Mouse (Mus musculus): ENCODE results near the gene Tcf15. TPM values are rescaled to one million over a fixed set of nuclear protein-coding genes. Genes with fewer than 3 reads are reported as not detected.

Tcf15 gene
- total and polyA plus RNA-seq, 2 experiments from 2014 or later = 0.69 to 1.6 TPM

- TF ChIP-seq CTCF (IDR thresholded peaks at IDR 0.05; ENCODE audit: low read depth) = no peak
- no peaks in the 10 kb centered on the region for H3K36me3 ChIP-seq (ENCODE audit: insufficient read depth)
- H3K9me3 ChIP-seq (ENCODE audit: low read length) = no peaks in the 10 kb centered on the region
- no peak overlapping the region for H3K4me2 ChIP-seq (ENCODE audit: low read depth)
- H3K27ac ChIP-seq (ENCODE audit: low read depth, low read length) = no peak overlapping the region
- no peaks in the 10 kb centered on the region for H3K4me1 ChIP-seq (ENCODE audit: insufficient read depth)
- WGBS = 72% methylated on average over 13 of the region's 13 CpGs
- DNase-seq (no peak), ATAC-seq (no peak)
- no peak overlapping the region for H3K9ac ChIP-seq
- no peak overlapping the region for H3K4me3 ChIP-seq (ENCODE audit: low read depth, low read length)
- H3K27me3 ChIP-seq (ENCODE audit: insufficient read depth, low read length) = no peaks in the 10 kb centered on the region
Measured at GRCm38 (mm10) chr2:152192591-152193345, 49.4 kb downstream of the Tcf15 start.

- Histone ChIP-seq H3K9ac (no peak overlapping the region), H3K9me3 (ENCODE audit: low read length) (no peaks in the 10 kb centered on the region), H3K36me3 (ENCODE audit: insufficient read depth) (no peaks in the 10 kb centered on the region), H3K27me3 (ENCODE audit: insufficient read depth, low read length) (no peaks in the 10 kb centered on the region), H3K4me3 (ENCODE audit: low read depth, low read length) (no peak overlapping the region), H3K4me1 (ENCODE audit: insufficient read depth) (no peaks in the 10 kb centered on the region), H3K4me2 (ENCODE audit: low read depth) (no peak overlapping the region), H3K27ac (ENCODE audit: low read depth, low read length) (no peak overlapping the region)
- no peak for TF ChIP-seq CTCF (IDR thresholded peaks at IDR 0.05; ENCODE audit: low read depth)
- WGBS = 81% methylated on average over 7 of the region's 7 CpGs
- ATAC-seq (no peak), DNase-seq (no peak)
Measured at GRCm38 (mm10) chr2:152193346-152193710, 50.0 kb downstream of the Tcf15 start.

GRCm38 (mm10) chr2:152194586-152194985 lies 51.2 kb downstream of the Tcf15 start:
- no peak overlapping the region for H3K9ac ChIP-seq
- H3K4me3 ChIP-seq (ENCODE audit: low read depth, low read length) = no peak overlapping the region
- H3K9me3 ChIP-seq (ENCODE audit: low read length) = no peaks in the 10 kb centered on the region
- ATAC-seq (no peak), DNase-seq (no peak)
- no peaks in the 10 kb centered on the region for H3K4me1 ChIP-seq (ENCODE audit: insufficient read depth)
- no peak for TF ChIP-seq CTCF (IDR thresholded peaks at IDR 0.05; ENCODE audit: low read depth)
- H3K27ac ChIP-seq (ENCODE audit: low read depth, low read length) = no peak overlapping the region
- 92% methylated on average over 2 of the region's 2 CpGs for WGBS
- no peak overlapping the region for H3K4me2 ChIP-seq (ENCODE audit: low read depth)
- H3K36me3 ChIP-seq (ENCODE audit: insufficient read depth) = no peaks in the 10 kb centered on the region
- H3K27me3 ChIP-seq (ENCODE audit: insufficient read depth, low read length) = no peaks in the 10 kb centered on the region

- no peak overlapping the region for H3K9ac ChIP-seq
- no peak for TF ChIP-seq CTCF (IDR thresholded peaks at IDR 0.05; ENCODE audit: low read depth)
- no peak for DNase-seq
- no peaks in the 10 kb centered on the region for H3K36me3 ChIP-seq (ENCODE audit: insufficient read depth)
- H3K4me3 ChIP-seq (ENCODE audit: low read depth, low read length) = no peak overlapping the region
- H3K4me1 ChIP-seq (ENCODE audit: insufficient read depth) = no peaks in the 10 kb centered on the region
- WGBS = 35% methylated on average over 3 of the region's 3 CpGs
- H3K9me3 ChIP-seq (ENCODE audit: low read length) = no peaks in the 10 kb centered on the region
- no peaks in the 10 kb centered on the region for H3K27me3 ChIP-seq (ENCODE audit: insufficient read depth, low read length)
- peak; percentile 38; the same call in 1 of the 2 replicates for ATAC-seq
- H3K4me2 ChIP-seq (ENCODE audit: low read depth) = no peak overlapping the region
- H3K27ac ChIP-seq (ENCODE audit: low read depth, low read length) = no peak overlapping the region
Measured at GRCm38 (mm10) chr2:152196896-152197295, 53.5 kb downstream of the Tcf15 start.

- WGBS = 48% methylated on average over 10 of the region's 10 CpGs
- ATAC-seq (peak; percentile 92), DNase-seq (peak; percentile 90)
- TF ChIP-seq CTCF (IDR thresholded peaks at IDR 0.05; ENCODE audit: low read depth) = peak; percentile 93
- no peak overlapping the region for H3K4me3 ChIP-seq (ENCODE audit: low read depth, low read length)
- H3K36me3 ChIP-seq (ENCODE audit: insufficient read depth) = no peaks in the 10 kb centered on the region
- H3K9ac ChIP-seq = no peak overlapping the region
- no peak overlapping the region for H3K27ac ChIP-seq (ENCODE audit: low read depth, low read length)
- no peak overlapping the region for H3K4me2 ChIP-seq (ENCODE audit: low read depth)
- no peaks in the 10 kb centered on the region for H3K9me3 ChIP-seq (ENCODE audit: low read length)
- no peaks in the 10 kb centered on the region for H3K4me1 ChIP-seq (ENCODE audit: insufficient read depth)
- H3K27me3 ChIP-seq (ENCODE audit: insufficient read depth, low read length) = no peaks in the 10 kb centered on the region
Measured at GRCm38 (mm10) chr2:152197301-152197712, 53.9 kb downstream of the Tcf15 start.

Other genes starting within 250 kb of the Tcf15 start
- 0.08 and 0.43 TPM in 2 replicates for gene Angpt4, start 232.4 kb upstream of the Tcf15 start, total RNA-seq (2014; rRNA removed)
- gene Angpt4, start 232.4 kb upstream of the Tcf15 start, polyA plus RNA-seq (2015; fragmentation: Nextera tagmentation; extraction: Ambion mirVana) = 0.06 and 0.19 TPM in 2 replicates
- gene Fam110a, start 163.3 kb upstream of the Tcf15 start, total RNA-seq (2014; rRNA removed) = 17.2 and 24.3 TPM in 2 replicates
- 41.2 and 47.7 TPM in 2 replicates for gene Fam110a, start 163.3 kb upstream of the Tcf15 start, polyA plus RNA-seq (2015; fragmentation: Nextera tagmentation; extraction: Ambion mirVana)
- 0.92 and 2.2 TPM in 2 replicates for gene Slc52a3, start 147.1 kb upstream of the Tcf15 start, total RNA-seq (2014; rRNA removed)
- gene Slc52a3, start 147.1 kb upstream of the Tcf15 start, polyA plus RNA-seq (2015; fragmentation: Nextera tagmentation; extraction: Ambion mirVana) = 2.0 TPM in 2 replicates
- gene Scrt2, start 62.0 kb upstream of the Tcf15 start, total RNA-seq (2014; rRNA removed) = 7.4 and 8.5 TPM in 2 replicates
- 3.7 and 4.3 TPM in 2 replicates for gene Scrt2, start 62.0 kb upstream of the Tcf15 start, polyA plus RNA-seq (2015; fragmentation: Nextera tagmentation; extraction: Ambion mirVana)
- 18.4 and 27.3 TPM in 2 replicates for gene Srxn1, start 38.0 kb upstream of the Tcf15 start, total RNA-seq (2014; rRNA removed)
- gene Srxn1, start 38.0 kb upstream of the Tcf15 start, polyA plus RNA-seq (2015; fragmentation: Nextera tagmentation; extraction: Ambion mirVana) = 11.9 and 16.4 TPM in 2 replicates
- gene Csnk2a1, start 83.3 kb downstream of the Tcf15 start, total RNA-seq (2014; rRNA removed) = 193 and 219 TPM in 2 replicates
- 98.1 and 112 TPM in 2 replicates for gene Csnk2a1, start 83.3 kb downstream of the Tcf15 start, polyA plus RNA-seq (2015; fragmentation: Nextera tagmentation; extraction: Ambion mirVana)
- 40.2 and 51.8 TPM in 2 replicates for gene Tbc1d20, start 150.3 kb downstream of the Tcf15 start, total RNA-seq (2014; rRNA removed)
- gene Tbc1d20, start 150.3 kb downstream of the Tcf15 start, polyA plus RNA-seq (2015; fragmentation: Nextera tagmentation; extraction: Ambion mirVana) = 24.4 and 27.2 TPM in 2 replicates
- 105 and 108 TPM in 2 replicates for gene Rbck1, start 189.1 kb downstream of the Tcf15 start, total RNA-seq (2014; rRNA removed)
- 88.9 and 90.7 TPM in 2 replicates for gene Rbck1, start 189.1 kb downstream of the Tcf15 start, polyA plus RNA-seq (2015; fragmentation: Nextera tagmentation; extraction: Ambion mirVana)
- gene Trib3, start 200.5 kb downstream of the Tcf15 start, total RNA-seq (2014; rRNA removed) = 2.0 and 2.2 TPM in 2 replicates
- 1.3 and 1.4 TPM in 2 replicates for gene Trib3, start 200.5 kb downstream of the Tcf15 start, polyA plus RNA-seq (2015; fragmentation: Nextera tagmentation; extraction: Ambion mirVana)
- gene Nrsn2, start 233.1 kb downstream of the Tcf15 start, total RNA-seq (2014; rRNA removed) = 30.9 and 43.7 TPM in 2 replicates
- 32.0 and 52.1 TPM in 2 replicates for gene Nrsn2, start 233.1 kb downstream of the Tcf15 start, polyA plus RNA-seq (2015; fragmentation: Nextera tagmentation; extraction: Ambion mirVana)